Mouse (Mus musculus) heart, adult 2 months (tissue): ENCODE data around the gene Tspoap1. TPM values are rescaled to one million over a fixed set of nuclear protein-coding genes. Genes with fewer than 3 reads are reported as not detected.

Source experiments
- DNase-seq, 2 experiments: peaks; one replicate each; pipeline ENCODE4 v3.0.0; 2021
- H3K27ac ChIP-seq: fragments of 200-600 bp; 2 replicates; pipeline ENCODE4 v1.8.1; 2022
- H3K27me3 ChIP-seq: fragments of 200-500 bp; 2 replicates; pipeline ENCODE4 v1.6.1; 2012; ENCODE audit warnings: mild to moderate bottlenecking, low read length, inconsistent platforms, mixed read lengths; ENCODE audit not compliant: control insufficient read depth, insufficient read depth
- H3K36me3 ChIP-seq: fragments of 200-500 bp; 2 replicates; pipeline ENCODE4 v1.6.1; 2012; ENCODE audit warnings: low read length, inconsistent platforms; ENCODE audit not compliant: control insufficient read depth, insufficient read depth
- H3K4me1 ChIP-seq: fragments of 200-500 bp; 2 replicates; pipeline ENCODE4 v1.6.1; 2011; ENCODE audit warnings: low read length; ENCODE audit not compliant: control insufficient read depth, insufficient read depth
- H3K4me3 ChIP-seq: fragments of 200-600 bp; 2 replicates; pipeline ENCODE4 v1.8.1; 2022
- H3K79me2 ChIP-seq: fragments of 200-500 bp; replicated peaks from 2 replicates; pipeline ENCODE4 v1.6.1; 2012; ENCODE audit warnings: mild to moderate bottlenecking, inconsistent platforms, low read length, moderate library complexity, mixed read lengths; ENCODE audit not compliant: control insufficient read depth, insufficient read depth
- H3K9ac ChIP-seq: fragments of 200-500 bp; 2 replicates; pipeline ENCODE4 v1.6.1; 2012; ENCODE audit warnings: low read depth, mild to moderate bottlenecking, control low read depth, inconsistent platforms, low read length, mixed read lengths
- CTCF ChIP-seq: fragments of 200-600 bp; IDR thresholded peaks from 2 replicates; pipeline ENCODE4 v1.8.1; 2022; ENCODE audit warnings: antibody characterized with exemption, mild to moderate bottlenecking, moderate library complexity
- EP300 ChIP-seq: fragments of 200-500 bp; IDR thresholded peaks from 2 replicates; pipeline ENCODE4 v1.6.1; 2011; ENCODE audit warnings: low read depth, low read length, control low read depth; ENCODE audit not compliant: insufficient read depth
- POLR2A ChIP-seq: fragments of 200-500 bp; IDR thresholded peaks from 2 replicates; pipeline ENCODE4 v1.6.1; 2011; ENCODE audit warnings: mild to moderate bottlenecking, low read depth, low read length, control low read depth; ENCODE audit not compliant: insufficient read depth
- WGBS: fragments of 180-500 bp; shearing (Covaris S2); methylation state at CpG from one replicate; pipeline ENCODE4 v1.1.7; 2018; 5-methylcytosine and 5-hydroxymethylcytosine counted together
- intact Hi-C: fragments of 180-260 bp; cut with DNase I; formaldehyde crosslinking; loops from one replicate; pipeline ENCODE4 v1.15.1; 2025
- polyA plus RNA-seq: library from polyadenylated mRNA; depleted of rRNA; stranded (reverse); fragments of >200 nt; gene quantifications from 2 replicates; pipeline ENCODE4 v1.2.3, GENCODE M21; 2012
- total RNA-seq, 2 experiments: library from RNA; stranded (reverse); gene quantifications; 2 replicates each; pipeline ENCODE4 v1.2.3; 2021

Gene Tspoap1
- total and polyA plus RNA-seq, 3 experiments = 0.66 TPM; not detected in 2

DNA sequence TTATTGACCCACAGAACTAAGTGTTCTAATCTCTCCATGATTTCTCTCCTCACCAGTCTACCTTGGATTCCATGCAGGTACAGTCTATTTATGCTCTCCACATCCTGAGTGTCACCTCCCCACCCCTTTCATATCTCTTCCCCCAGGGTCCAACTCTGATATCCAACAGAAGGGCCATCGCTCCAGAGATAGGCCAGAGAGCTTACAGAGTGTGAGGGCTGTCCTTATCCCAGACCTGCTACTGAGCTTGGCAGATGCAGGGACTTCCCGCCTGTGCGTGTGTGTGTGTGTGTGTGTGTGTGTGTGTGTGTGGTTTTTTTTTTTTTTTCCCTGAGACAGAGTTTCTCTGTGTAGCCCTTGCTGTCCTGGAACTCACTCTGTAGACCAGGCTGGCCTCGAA, 8.4 kb downstream of the Tspoap1 start:
- TF ChIP-seq POLR2A = no peak
- TF ChIP-seq CTCF = no peak
- TF ChIP-seq EP300 = no peak
- WGBS = 60% methylated on average over 4 of the region's 4 CpGs
- Histone ChIP-seq H3K4me1 (no peaks in the 10 kb centered on the region), H3K79me2 (no peaks in the 10 kb centered on the region), H3K27me3 (peaks cover 14% of the 10 kb centered on the region), H3K4me3 (no peak overlapping the region), H3K27ac (no peak overlapping the region), H3K36me3 (no peaks in the 10 kb centered on the region), H3K9ac (no peak overlapping the region)
- DNase-seq = no peak
- intact Hi-C loops = no loop called here

DNA sequence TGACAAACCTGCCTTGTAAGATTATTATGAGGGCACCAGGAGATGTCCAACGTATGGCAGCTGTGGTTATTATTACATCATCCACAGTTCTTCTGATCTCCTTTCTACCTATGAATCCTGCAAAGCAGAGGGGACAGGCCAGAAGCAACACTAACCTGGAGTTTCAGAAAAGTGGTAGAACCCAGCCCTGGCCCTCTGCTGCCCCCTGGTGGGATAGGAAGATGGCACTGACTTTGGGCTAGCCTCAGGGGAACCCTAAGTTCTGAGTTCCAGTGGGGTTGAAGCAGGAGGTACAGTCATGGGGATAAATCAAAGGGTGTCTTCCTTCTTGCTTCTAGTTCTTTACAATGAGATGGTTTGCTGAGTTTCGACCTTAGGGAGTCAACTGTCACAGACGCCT, 10.6 kb downstream of the Tspoap1 start:
- Histone ChIP-seq H3K36me3 (no peaks in the 10 kb centered on the region), H3K9ac (no peak overlapping the region), H3K79me2 (no peaks in the 10 kb centered on the region), H3K4me1 (no peaks in the 10 kb centered on the region), H3K27me3 (no peaks in the 10 kb centered on the region; the same call in 1 of the 2 replicates), H3K4me3 (no peak overlapping the region), H3K27ac (no peak overlapping the region)
- WGBS = 49% methylated on average over 3 of the region's 3 CpGs
- DNase-seq = peak; percentile 55 to 73
- no peak for TF ChIP-seq POLR2A
- peak; percentile 95 for TF ChIP-seq CTCF
- 0 out of 2 replicates have a peak, but pooled peaks have one; percentile 22 for TF ChIP-seq EP300
- intact Hi-C loops = loop anchor here (1.0 to 2.0 kb wide), 2 partner anchors 109 to 556 kb away; partner anchors contain the start of gene Rnf43

DNA sequence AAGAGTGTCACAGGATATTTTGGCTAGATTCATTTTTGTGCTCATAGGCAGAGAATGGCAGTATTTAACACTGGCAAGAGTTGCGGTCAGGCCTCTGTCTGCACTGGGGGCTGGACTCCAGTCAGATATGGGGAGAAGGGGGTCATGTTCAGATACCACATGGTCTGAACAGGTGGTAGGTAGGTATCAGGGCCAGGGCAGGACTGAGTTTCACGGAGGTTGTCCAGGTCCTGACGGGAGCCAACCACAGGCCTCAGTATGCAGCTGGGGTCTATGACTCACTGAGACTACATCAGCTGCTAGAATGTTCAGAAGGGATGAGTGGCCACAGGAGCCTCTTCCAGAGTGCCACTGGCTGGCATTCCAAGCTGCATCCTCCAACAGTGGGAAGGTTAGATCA, 12.0 kb downstream of the Tspoap1 start:
- H3K4me3 ChIP-seq = no peak overlapping the region
- no peaks in the 10 kb centered on the region for H3K27me3 ChIP-seq
- WGBS = 87% methylated on average over 3 of the region's 3 CpGs
- no peaks in the 10 kb centered on the region for H3K79me2 ChIP-seq
- no peaks in the 10 kb centered on the region for H3K4me1 ChIP-seq
- intact Hi-C loops = no loop called here
- DNase-seq = no peak
- TF ChIP-seq EP300 (no peak), POLR2A (no peak), CTCF (no peak)
- H3K9ac ChIP-seq = no peak overlapping the region
- no peaks in the 10 kb centered on the region for H3K36me3 ChIP-seq
- no peak overlapping the region for H3K27ac ChIP-seq

DNA sequence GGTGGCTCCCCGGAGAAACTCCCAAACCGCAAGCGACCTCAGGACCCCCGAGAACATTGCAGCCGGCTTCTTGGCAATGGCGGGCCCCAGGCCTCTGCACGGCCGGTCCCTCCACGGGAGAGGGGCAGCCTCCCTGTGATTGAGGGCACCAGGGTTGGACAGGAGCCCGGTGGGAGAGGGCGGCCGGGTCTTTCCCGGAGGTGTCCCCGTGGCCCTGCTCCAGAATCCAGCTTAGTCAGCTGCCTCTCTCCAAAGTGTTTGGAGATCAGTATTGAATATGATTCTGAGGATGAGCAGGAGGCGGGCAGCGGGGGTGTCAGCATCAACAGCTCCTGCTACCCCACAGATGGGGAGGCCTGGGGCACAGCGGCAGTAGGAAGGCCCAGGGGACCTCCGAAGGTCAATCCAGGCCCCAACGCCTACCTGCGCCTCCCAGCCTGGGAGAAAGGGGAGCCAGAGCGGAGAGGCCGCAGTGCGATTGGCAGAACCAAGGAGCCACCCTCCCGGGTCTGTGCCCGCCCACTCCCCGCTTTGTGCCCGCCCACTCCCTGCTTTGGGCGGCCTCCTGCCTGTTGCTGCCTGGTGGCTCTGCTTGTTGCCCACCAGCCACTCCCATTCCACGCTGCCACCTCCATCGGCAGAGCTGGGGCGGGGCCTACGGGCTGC, 17.9 kb downstream of the Tspoap1 start:
- intact Hi-C loops = no loop called here
- DNase-seq = peak in 1 of 2 experiments; percentile 41
- TF ChIP-seq EP300 (no peak), CTCF (no peak), POLR2A (no peak)
- H3K79me2 ChIP-seq = no peaks in the 10 kb centered on the region
- no peaks in the 10 kb centered on the region for H3K36me3 ChIP-seq
- no peak overlapping the region for H3K27ac ChIP-seq
- no peaks in the 10 kb centered on the region for H3K4me1 ChIP-seq
- H3K9ac ChIP-seq = no peak overlapping the region
- 11% methylated on average over 32 of the region's 32 CpGs for whole genome bisulfite sequencing
- H3K4me3 ChIP-seq = peak overlapping the region; percentile 18; the same call in 1 of the 2 replicates
- H3K27me3 ChIP-seq = peaks cover 1% of the 10 kb centered on the region; the same call in 1 of the 2 replicates

DNA sequence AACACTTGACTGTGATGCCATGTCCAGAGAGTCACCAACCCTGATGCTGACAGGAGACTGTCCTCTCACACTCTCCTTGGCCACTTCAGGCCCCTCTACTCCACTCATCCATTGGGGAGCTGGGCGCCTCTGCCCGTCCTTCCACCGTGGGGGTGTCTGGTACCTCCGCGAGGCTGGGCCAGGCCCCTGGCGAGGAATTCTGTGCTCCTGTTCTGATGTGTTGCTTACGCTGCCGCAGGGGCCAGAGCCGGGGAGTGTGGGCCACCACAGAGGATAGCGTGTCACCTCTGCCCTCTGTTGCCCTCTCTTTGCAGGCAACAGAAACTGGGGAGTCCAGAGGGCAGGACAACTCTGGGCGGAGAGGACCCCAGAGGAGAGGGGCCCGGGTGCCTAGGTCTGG, 18.6 kb downstream of the Tspoap1 start:
- H3K9ac ChIP-seq = no peak overlapping the region
- no peaks in the 10 kb centered on the region for H3K36me3 ChIP-seq
- no peak for DNase-seq
- no peak for TF ChIP-seq CTCF
- no peak overlapping the region for H3K4me3 ChIP-seq
- peaks cover 1% of the 10 kb centered on the region; the same call in 1 of the 2 replicates for H3K27me3 ChIP-seq
- intact Hi-C loops = no loop called here
- H3K27ac ChIP-seq = no peak overlapping the region
- 38% methylated on average over 12 of the region's 12 CpGs for WGBS
- no peaks in the 10 kb centered on the region for H3K4me1 ChIP-seq
- H3K79me2 ChIP-seq = no peaks in the 10 kb centered on the region

DNA sequence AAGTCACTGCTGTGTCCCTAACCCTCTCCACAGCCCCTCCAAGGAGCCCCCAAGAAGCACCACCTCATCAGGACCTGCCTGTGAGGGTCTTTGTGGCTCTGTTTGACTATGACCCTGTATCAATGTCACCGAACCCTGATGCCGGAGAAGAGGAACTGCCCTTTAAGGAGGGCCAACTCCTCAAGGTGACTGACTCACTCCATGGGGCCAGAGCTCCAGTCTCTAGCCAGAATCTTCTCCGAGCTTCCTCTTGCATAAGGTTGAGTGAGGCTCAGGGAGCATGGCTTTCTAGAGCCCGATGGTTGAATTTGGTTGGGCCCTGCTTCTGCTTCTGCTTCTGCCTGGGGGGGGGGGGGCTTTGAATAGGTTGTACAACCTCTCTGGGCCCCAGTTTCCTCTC, 19.1 kb downstream of the Tspoap1 start:
- WGBS = 77% methylated on average over 4 of the region's 4 CpGs
- no peaks in the 10 kb centered on the region for H3K4me1 ChIP-seq
- intact Hi-C loops = no loop called here
- H3K27me3 ChIP-seq = peaks cover 1% of the 10 kb centered on the region; the same call in 1 of the 2 replicates
- no peak overlapping the region for H3K9ac ChIP-seq
- H3K27ac ChIP-seq = no peak overlapping the region
- TF ChIP-seq CTCF (no peak), POLR2A (no peak), EP300 (no peak)
- DNase-seq = no peak
- no peak overlapping the region for H3K4me3 ChIP-seq
- no peaks in the 10 kb centered on the region for H3K79me2 ChIP-seq
- no peaks in the 10 kb centered on the region for H3K36me3 ChIP-seq
